Mouse (Mus musculus): Measurements from ENCODE around the gene Klhl8.

The Klhl8 gene

GRCm38 (mm10) chr5:103846609-103847008 lies 64.5 kb downstream of the Klhl8 start:
- DNase-seq (ENCODE audit: low spot score): no peak

GRCm38 (mm10) chr5:103846154-103846551 lies 64.9 kb downstream of the Klhl8 start:
- no peak for DNase-seq (ENCODE audit: low spot score)

DNA sequence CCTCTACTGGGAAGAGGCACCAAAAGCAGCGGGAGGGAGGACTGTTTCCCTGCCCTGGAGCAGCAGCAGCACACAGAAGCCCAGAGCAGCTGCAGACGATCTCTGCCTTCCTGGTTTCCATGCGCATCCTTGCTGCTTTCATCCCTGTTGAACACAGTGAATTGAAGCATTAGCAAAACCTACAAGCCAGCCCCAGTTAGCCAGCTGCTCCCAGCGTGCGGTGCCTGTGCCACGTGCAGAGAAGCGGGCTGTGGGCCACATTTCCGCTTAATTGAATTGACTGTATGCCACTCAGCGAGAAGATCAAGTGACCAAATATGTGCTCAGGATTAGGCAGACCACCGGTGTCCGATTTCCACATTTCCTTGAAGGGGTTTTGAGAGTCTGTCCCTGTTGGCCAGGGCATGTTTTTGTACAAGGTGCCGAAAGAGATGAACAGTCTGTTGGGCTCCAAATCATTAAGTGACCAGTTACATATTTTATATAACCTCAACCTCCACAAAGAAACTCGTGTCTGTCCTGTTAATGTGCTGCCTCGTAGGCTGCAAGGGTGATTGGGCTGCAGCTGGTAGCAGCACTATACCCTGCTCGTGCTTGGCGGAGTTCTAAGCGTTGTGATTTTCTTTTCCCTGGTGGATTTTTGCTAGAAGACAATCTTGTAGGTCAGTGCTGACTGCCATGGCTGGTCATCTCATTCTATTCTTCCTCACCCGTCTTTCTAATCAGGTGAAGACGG lies 65.5 kb downstream of the Klhl8 start:
- DNase-seq (ENCODE audit: low spot score): no peak

DNA sequence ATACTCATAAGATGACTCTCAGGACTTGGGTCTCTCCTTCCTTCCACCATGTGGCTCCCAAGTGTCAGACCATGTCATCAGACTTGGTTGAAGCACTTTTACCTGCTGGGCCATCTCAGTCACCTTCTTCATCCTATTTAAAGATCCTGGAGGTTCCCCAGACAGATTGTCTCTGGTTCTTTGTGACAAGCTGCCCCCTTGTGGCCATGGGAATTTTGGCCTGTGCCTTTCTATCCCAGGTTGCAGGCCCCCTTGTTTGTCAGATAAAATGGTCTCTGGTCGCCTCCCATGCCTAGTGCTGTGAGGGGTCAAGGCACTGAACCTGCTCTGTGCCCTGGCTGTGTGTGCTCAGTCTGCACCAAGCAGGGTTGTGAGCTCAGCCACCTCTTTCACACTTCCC lies 67.1 kb downstream of the Klhl8 start:
- DNase-seq (ENCODE audit: low spot score): peak; percentile 32

GRCm38 (mm10) chr5:103839265-103839626 lies 71.8 kb downstream of the Klhl8 start:
- DNase-seq (ENCODE audit: low spot score): no peak

DNA sequence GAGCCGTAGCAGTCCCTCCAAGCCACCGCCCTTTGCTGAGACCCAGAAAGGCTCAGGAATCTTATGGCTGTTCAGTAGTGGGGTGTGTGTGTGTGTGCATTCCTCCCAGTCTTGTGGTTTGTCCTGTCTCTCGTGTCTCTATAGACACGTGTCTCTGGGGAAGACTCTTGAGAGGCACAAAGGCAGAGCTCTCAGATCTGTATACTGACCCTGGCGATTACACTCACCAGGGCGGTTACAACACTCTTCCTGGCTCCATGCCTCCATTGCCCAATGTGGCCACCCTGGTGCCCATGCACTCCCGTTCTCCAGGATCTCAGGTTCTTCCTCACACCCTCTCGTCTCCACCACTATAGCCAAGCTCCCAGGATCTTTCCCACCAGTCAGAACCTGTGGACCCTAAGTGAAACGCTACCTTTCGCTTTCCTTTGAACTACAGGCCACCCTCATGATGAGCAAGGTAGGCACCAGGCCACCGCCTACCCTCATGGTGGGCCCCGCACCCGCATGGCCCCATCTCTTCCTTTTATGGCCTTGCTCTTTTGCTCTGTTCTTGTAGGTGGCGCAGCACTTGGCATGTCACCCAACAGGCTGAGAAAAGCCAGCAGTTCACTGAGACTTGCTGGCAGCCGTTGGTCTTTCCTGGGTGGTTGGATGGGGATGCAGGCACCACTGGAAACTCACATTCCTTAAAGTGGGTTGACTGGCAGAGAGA lies 72.4 kb downstream of the Klhl8 start:
- DNase-seq (ENCODE audit: low spot score): no peak

GRCm38 (mm10) chr5:103836148-103836784 lies 74.8 kb downstream of the Klhl8 start:
- no peak for DNase-seq (ENCODE audit: low spot score)

GRCm38 (mm10) chr5:103835471-103836147 lies 75.5 kb downstream of the Klhl8 start:
- no peak for DNase-seq (ENCODE audit: low spot score)

DNA sequence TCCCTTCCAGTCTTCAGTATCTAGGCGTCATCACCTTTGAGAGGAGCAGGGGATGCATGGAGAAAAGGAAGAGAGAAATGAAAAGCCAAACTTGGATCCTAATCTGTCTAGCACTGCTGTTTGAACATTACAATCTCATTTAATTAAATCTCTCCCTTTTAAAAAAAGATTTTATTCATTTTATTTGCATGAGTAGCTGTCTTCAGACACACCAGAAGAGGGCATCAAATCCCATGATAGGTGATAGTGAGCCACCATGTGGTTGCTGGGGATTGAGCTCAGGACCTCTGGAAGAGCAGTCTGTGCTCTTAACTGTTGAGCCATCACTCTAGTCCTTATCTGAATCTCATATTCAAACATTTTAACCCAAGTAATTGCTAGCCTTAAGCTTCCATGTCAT lies 80.2 kb downstream of the Klhl8 start:
- no peak for DNase-seq (ENCODE audit: low spot score)

DNA sequence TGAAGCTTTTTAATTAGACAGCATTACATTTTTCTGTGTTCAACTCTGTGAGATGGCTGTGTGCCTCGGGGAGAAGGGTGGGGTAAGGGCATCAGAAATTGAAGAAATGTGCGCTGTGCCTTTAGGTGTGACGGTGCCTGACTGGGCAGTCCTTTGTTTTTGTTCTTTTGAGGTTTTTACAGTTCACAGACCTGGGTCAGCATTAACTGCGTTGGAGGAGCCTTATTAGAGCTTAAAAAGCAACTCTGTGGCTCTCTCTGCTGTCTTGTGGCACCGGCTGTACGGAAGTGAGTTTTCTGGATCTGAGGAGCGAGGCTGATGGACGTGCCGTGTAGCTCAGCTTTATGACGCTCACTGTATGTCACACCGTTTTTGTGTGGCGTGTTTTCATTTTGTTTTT lies 81.9 kb downstream of the Klhl8 start:
- DNase-seq (ENCODE audit: low spot score): no peak

GRCm38 (mm10) chr5:103828729-103829128 lies 82.3 kb downstream of the Klhl8 start:
- no peak for DNase-seq (ENCODE audit: low spot score)

- DNase-seq (ENCODE audit: low spot score): no peak
Measured at GRCm38 (mm10) chr5:103828304-103828703, 82.8 kb downstream of the Klhl8 start.

DNA sequence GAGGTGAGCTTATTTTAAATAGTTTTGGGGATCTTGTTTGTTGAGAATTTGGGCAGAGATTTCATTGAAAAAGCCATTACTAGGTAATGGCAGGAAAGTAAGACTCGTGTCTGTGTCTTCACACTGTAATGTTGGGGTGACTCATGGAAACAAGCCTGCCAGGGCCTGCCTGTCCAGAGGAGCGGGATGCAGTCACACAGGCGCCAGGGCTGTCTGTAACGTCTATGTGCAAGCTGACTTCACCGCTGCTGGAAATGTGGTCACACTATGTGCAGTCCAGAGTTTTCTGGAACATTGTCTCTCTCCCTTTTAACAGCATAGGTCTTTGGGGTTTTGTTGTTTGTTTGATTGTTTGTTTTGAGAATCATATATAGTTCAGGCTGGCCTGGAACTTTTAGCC lies 88.1 kb downstream of the Klhl8 start:
- DNase-seq (ENCODE audit: low spot score): no peak

GRCm38 (mm10) chr5:103821500-103822298 lies 89.4 kb downstream of the Klhl8 start:
- no peak for DNase-seq (ENCODE audit: low spot score)

GRCm38 (mm10) chr5:103821062-103821461 lies 90.0 kb downstream of the Klhl8 start:
- DNase-seq (ENCODE audit: low spot score): no peak

- DNase-seq (ENCODE audit: low spot score): no peak
Measured at GRCm38 (mm10) chr5:103819674-103820073, 91.4 kb downstream of the Klhl8 start.

GRCm38 (mm10) chr5:103818602-103819001 lies 92.5 kb downstream of the Klhl8 start:
- no peak for DNase-seq (ENCODE audit: low spot score)

DNA sequence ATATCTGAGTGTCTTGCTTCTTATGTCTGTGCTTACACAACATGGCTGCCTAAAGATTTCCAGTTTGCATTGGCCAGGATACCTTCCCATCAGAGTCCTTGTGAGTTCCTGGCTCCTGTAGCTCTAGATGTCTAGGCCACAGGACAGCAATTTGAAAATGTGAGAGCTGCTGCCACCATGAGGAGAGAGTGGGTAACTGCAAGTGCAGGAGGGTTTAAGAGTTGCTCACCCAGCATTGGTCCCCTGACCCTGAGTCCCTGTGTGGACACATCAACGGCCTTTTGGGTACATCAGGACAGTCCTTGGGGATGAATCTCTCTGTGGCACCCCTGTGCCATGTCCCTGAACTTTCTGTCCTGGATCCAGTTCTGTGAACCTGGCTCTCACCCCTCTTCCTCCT lies 93.3 kb downstream of the Klhl8 start:
- DNase-seq (ENCODE audit: low spot score): peak; percentile 72

- no peak for DNase-seq (ENCODE audit: low spot score)
Measured at GRCm38 (mm10) chr5:103816718-103817117, 94.3 kb downstream of the Klhl8 start.

DNA sequence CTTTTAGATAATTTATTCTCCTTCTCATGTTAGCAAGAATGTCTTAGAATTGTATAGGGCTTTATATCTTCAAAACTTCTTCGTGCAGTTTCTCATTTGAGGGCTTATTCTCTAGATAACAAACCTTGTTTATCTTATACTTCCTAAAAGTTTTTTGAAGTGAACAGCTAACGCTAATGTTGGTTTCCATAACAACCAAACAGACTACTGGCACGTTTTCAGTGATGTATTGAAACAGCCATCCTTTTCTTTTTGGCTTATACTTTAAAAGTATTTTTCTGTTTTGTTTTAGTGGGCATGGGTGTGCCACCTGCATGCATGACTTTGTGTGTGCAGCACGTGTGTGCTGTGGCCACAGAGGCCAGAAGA lies 95.8 kb downstream of the Klhl8 start:
- no peak for DNase-seq (ENCODE audit: low spot score)

GRCm38 (mm10) chr5:103814551-103815248 lies 96.4 kb downstream of the Klhl8 start:
- no peak for DNase-seq (ENCODE audit: low spot score)

Data from ovary, postnatal 14 days (tissue).